Mouse (Mus musculus): Measurements from ENCODE around the gene Gm10840. TPM values are rescaled to one million over a fixed set of nuclear protein-coding genes. Genes with fewer than 3 reads are reported as not detected.

Gene Gm10840
- polyA plus RNA-seq, 1 experiment from 2014 or later: not detected

DNA sequence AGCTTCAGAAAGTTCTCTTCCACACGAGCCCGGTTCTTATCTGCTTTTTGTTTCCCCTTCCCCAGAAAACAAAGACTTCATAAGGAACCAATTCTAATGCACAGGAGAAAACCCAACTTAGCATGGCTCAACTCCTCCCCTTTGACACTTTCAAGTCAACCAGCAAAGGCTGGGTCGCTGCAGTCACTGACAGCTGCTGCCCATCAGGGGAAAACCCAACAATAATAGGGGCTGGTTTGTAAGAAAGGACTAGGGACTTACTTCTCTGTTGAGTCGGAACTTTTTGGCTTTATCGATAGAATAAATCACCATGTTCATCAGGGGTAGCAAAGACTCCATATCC lies 41.4 kb downstream of the Gm10840 start, which contains the start of gene Strada:
Gene Strada (minus strand): TSS at position 46 of the 343 bp plus-strand sequence.
- H3K9ac ChIP-seq (ENCODE audit: low read depth, low read length): no peak within 1 kb of the TSS
- H3K4me3 ChIP-seq (ENCODE audit: low read length): no peak within 1 kb of the TSS
- no peaks in the 10 kb centered on the region for H3K27me3 ChIP-seq (replicated peaks; ENCODE audit: control insufficient read depth, insufficient read depth, low read length)
- peaks cover 13% of the 10 kb centered on the region for H3K36me3 ChIP-seq (ENCODE audit: control insufficient read depth, insufficient read depth, low read length)
- no peak for ATAC-seq
- no peak within 1 kb of the TSS for H3K27ac ChIP-seq (ENCODE audit: low read length)
- H3K4me2 ChIP-seq (ENCODE audit: low read depth, low read length): no peak within 1 kb of the TSS
- H3K9me3 ChIP-seq (ENCODE audit: control insufficient read depth, low read length): no peaks in the 10 kb centered on the region
- 84% methylated on average over 5 of the region's 5 CpGs for WGBS
- H3K4me1 ChIP-seq (ENCODE audit: control insufficient read depth, insufficient read depth, low read length): no peaks in the 10 kb centered on the region

Other genes with a start within 250 kb of the Gm10840 start
- 43.9 and 46.5 TPM in 2 replicates for gene Cyb561, start 207.5 kb upstream of the Gm10840 start, polyA plus RNA-seq (2015; fragmentation: Nextera tagmentation; extraction: Ambion mirVana)
- 18.6 and 41.2 TPM in 2 replicates for gene Ace, start 192.9 kb upstream of the Gm10840 start, polyA plus RNA-seq (2015; fragmentation: Nextera tagmentation; extraction: Ambion mirVana)
- gene Ace3, start 166.2 kb upstream of the Gm10840 start, polyA plus RNA-seq (2015; fragmentation: Nextera tagmentation; extraction: Ambion mirVana): 0.07 TPM in 1 of 2 replicates, not detected in the other
- gene Kcnh6, start 152.7 kb upstream of the Gm10840 start, polyA plus RNA-seq (2015; fragmentation: Nextera tagmentation; extraction: Ambion mirVana): 2.1 and 2.6 TPM in 2 replicates
- gene Dcaf7, start 124.0 kb upstream of the Gm10840 start, polyA plus RNA-seq (2015; fragmentation: Nextera tagmentation; extraction: Ambion mirVana): 42.7 and 48.0 TPM in 2 replicates
- 14.0 and 17.7 TPM in 2 replicates for gene Taco1, start 94.8 kb upstream of the Gm10840 start, polyA plus RNA-seq (2015; fragmentation: Nextera tagmentation; extraction: Ambion mirVana)
- gene Map3k3, start 76.2 kb upstream of the Gm10840 start, polyA plus RNA-seq (2015; fragmentation: Nextera tagmentation; extraction: Ambion mirVana): 5.7 and 6.1 TPM in 2 replicates
- 80.1 and 84.3 TPM in 2 replicates for gene Limd2, start within 50 bp of the Gm10840 start, polyA plus RNA-seq (2015; fragmentation: Nextera tagmentation; extraction: Ambion mirVana)
- gene Strada, start 41.3 kb downstream of the Gm10840 start, polyA plus RNA-seq (2015; fragmentation: Nextera tagmentation; extraction: Ambion mirVana): 13.0 and 13.5 TPM in 2 replicates
- gene Ccdc47, start 55.5 kb downstream of the Gm10840 start, polyA plus RNA-seq (2015; fragmentation: Nextera tagmentation; extraction: Ambion mirVana): 94.0 and 97.3 TPM in 2 replicates
- 54.5 and 57.5 TPM in 2 replicates for gene Ddx42, start 56.1 kb downstream of the Gm10840 start, polyA plus RNA-seq (2015; fragmentation: Nextera tagmentation; extraction: Ambion mirVana)
- gene Ftsj3, start 95.2 kb downstream of the Gm10840 start, polyA plus RNA-seq (2015; fragmentation: Nextera tagmentation; extraction: Ambion mirVana): 42.9 and 50.8 TPM in 2 replicates
- gene Psmc5, start 95.3 kb downstream of the Gm10840 start, polyA plus RNA-seq (2015; fragmentation: Nextera tagmentation; extraction: Ambion mirVana): 234 and 263 TPM in 2 replicates
- gene Smarcd2, start 112.1 kb downstream of the Gm10840 start, polyA plus RNA-seq (2015; fragmentation: Nextera tagmentation; extraction: Ambion mirVana): 48.1 and 49.7 TPM in 2 replicates
- 0.20 and 0.27 TPM in 2 replicates for gene Tcam1, start 115.8 kb downstream of the Gm10840 start, polyA plus RNA-seq (2015; fragmentation: Nextera tagmentation; extraction: Ambion mirVana)
- gene Gh, start 141.0 kb downstream of the Gm10840 start, polyA plus RNA-seq (2015; fragmentation: Nextera tagmentation; extraction: Ambion mirVana): not detected in 2 replicates
- gene Cd79b, start 153.9 kb downstream of the Gm10840 start, polyA plus RNA-seq (2015; fragmentation: Nextera tagmentation; extraction: Ambion mirVana): 3.0 and 4.4 TPM in 2 replicates
- 0.02 TPM in 1 of 2 replicates, not detected in the other for gene Scn4a, start 192.4 kb downstream of the Gm10840 start, polyA plus RNA-seq (2015; fragmentation: Nextera tagmentation; extraction: Ambion mirVana)
- gene Prr29, start 204.6 kb downstream of the Gm10840 start, polyA plus RNA-seq (2015; fragmentation: Nextera tagmentation; extraction: Ambion mirVana): 0.53 and 0.54 TPM in 2 replicates
- 38.3 and 40.5 TPM in 2 replicates for gene Icam2, start 227.2 kb downstream of the Gm10840 start, polyA plus RNA-seq (2015; fragmentation: Nextera tagmentation; extraction: Ambion mirVana)